Mouse (Mus musculus) forebrain, embryonic 11.5 days (tissue): ENCODE results near the gene Urm1. TPM values are rescaled to one million over a fixed set of nuclear protein-coding genes. Genes with fewer than 3 reads are reported as not detected.
"Not testable (repeated sequence)": the region's sequence is repeated elsewhere in the genome, so short reads cannot be mapped to it uniquely, and the experiment has no call there.

ENCODE experiments used
- ATAC-seq: fragments of 200-750 bp; cut with Nextera tagmentation; replicated peaks from 2 replicates; pipeline ENCODE4 v1.8.0; 2017; ENCODE audit warnings: moderate TSS enrichment; ENCODE audit not compliant: low FRiP score
- DNase-seq: peaks from one replicate; pipeline ENCODE4 v3.0.0-alpha.2; 2017; ENCODE audit warnings: low spot score
- H3K27ac ChIP-seq: fragments of 300-500 bp; sonication (generic); 2 replicates; pipeline ENCODE4 v1.5.1; 2014; ENCODE audit warnings: low read depth, low read length
- H3K27me3 ChIP-seq: fragments of 300-500 bp; sonication (generic); 2 replicates; pipeline ENCODE4 v1.6.1; 2014; ENCODE audit warnings: mild to moderate bottlenecking, low read length, mixed read lengths; ENCODE audit not compliant: control insufficient read depth, insufficient read depth
- H3K36me3 ChIP-seq: fragments of 300-500 bp; sonication (generic); 2 replicates; pipeline ENCODE4 v1.6.1; 2014; ENCODE audit warnings: mild to moderate bottlenecking, low read length, moderate library complexity, mixed read lengths; ENCODE audit not compliant: control insufficient read depth, insufficient read depth
- H3K4me1 ChIP-seq: fragments of 300-500 bp; sonication (generic); replicated peaks from 2 replicates; pipeline ENCODE4 v1.6.1; 2014; ENCODE audit warnings: low read length, mixed read lengths; ENCODE audit not compliant: control insufficient read depth, insufficient read depth
- H3K4me2 ChIP-seq: fragments of 300-500 bp; sonication (generic); 2 replicates; pipeline ENCODE4 v1.6.1; 2014; ENCODE audit warnings: low read depth, mild to moderate bottlenecking, low read length, moderate library complexity, mixed read lengths; ENCODE audit not compliant: severe bottlenecking
- H3K4me3 ChIP-seq: fragments of 300-500 bp; sonication (generic); 2 replicates; pipeline ENCODE4 v1.5.1; 2014; ENCODE audit warnings: low read depth, low read length
- H3K9ac ChIP-seq: fragments of 300-500 bp; sonication (generic); 2 replicates; pipeline ENCODE4 v1.6.1; 2014; ENCODE audit warnings: low read length
- H3K9me3 ChIP-seq: fragments of 300-500 bp; sonication (generic); 2 replicates; pipeline ENCODE4 v1.6.1; 2016; ENCODE audit warnings: low read length, mixed read lengths; ENCODE audit not compliant: control insufficient read depth
- WGBS: fragments of 180-500 bp; shearing (Covaris S2); extraction: QIAGEN DNeasy Blood & Tissue Kit; methylation state at CpG from one replicate; pipeline ENCODE4 v1.1.7; 2014; 5-methylcytosine and 5-hydroxymethylcytosine counted together
- microRNA-seq: library from miRNA; unstranded; fragments of <30 nt; microRNA quantifications from one replicate; pipeline ENCODE4, GENCODE M21; 2016; ENCODE audit not compliant: insufficient number of aligned reads
- polyA plus RNA-seq: library from polyadenylated mRNA; unstranded; fragments of >200 nt; fragmentation: Nextera tagmentation; extraction: Ambion mirVana; gene quantifications from 2 replicates; pipeline ENCODE4 v1.2.1, GENCODE M21; 2014

Urm1 gene
- polyA plus RNA-seq, 1 experiment from 2014 or later = 19.2 TPM

DNA sequence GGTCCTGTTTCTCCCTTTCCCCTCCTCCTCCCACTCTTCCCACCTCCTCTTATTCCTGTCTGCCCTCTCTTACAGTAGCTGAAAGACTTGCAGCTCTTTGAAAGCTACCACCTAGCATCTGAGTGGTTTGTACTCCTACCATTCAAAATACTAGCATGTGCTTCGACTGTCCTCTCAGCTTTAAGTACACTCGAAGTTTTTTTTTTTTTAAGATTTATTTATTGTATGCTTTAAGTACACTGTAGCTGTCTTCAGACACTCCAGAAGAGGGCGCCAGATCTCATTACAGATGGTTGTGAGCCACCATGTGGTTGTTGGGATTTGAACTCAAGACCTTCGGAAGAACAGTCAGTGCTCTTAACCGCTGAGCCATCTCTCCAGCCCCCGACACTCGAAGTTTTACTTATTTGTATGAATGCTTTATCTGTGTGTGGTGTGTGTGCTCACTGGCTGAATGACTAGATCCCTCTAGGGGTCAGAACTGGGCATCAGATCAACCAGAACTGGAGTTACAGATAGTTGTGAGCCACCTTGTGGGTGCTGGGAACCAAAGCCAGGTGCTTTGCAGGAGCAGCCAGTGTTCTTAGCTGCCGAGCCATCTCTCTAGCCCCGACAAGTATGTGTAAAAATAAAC is 66.9 kb downstream of the Urm1 start:
- H3K9ac ChIP-seq, DNase-seq, H3K4me2 ChIP-seq, ATAC-seq, H3K4me1 ChIP-seq, H3K27ac ChIP-seq, H3K4me3 ChIP-seq, H3K36me3 ChIP-seq, H3K9me3 ChIP-seq, H3K27me3 ChIP-seq: not testable (repeated sequence)
- WGBS = 83% methylated on average over 9 of the region's 9 CpGs

DNA sequence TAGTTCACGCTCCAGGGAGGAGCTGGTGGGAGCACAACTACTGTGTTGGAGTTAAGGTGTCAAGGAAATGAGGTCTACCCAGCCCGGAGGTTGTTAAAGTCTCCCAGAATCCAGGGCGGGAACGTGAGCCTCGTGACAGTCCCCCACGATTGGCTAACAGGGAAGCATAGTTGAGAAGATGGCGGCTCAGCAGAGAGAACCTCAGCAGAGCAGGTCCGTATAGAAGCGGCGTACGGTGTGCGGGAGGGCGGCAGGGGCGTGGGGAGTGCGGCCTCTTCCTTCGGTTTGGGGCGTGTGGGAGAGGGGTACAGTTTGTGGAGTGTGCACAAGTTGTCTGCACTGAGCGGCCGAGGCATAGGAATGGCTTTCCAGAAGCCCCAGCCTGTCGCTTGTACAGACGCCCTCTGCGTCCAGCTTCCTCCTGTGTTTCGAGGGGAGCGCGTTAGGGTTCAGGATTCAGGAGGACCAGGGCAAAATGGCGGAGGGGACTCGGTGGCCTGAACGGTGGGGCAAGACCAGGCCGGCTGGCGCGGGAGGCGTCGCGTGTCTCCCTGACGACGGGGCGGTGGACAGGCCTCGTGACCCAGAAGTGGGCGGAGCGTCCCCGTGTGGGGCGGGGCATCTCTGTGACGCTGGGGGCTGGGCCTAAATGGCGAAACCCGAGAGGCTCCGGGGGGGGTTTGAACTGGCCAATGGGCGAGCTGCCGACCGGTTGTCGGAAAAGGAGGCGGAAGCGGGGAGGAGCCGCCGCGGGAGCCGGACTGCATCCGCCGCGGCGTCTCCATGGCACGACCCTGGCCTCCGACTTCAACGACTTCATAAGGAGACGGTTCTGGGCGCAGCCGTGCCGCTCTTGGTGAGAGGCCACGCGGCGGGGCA is 69.4 kb downstream of the Urm1 start, which contains the start of gene Odf2:
Gene Odf2, plus strand, starts transcription at position 156 of the 879 bp plus-strand sequence.
- Histone ChIP-seq H3K4me1 (peaks cover 9% of the 10 kb centered on the region; the same call in 1 of the 2 replicates), H3K9me3 (no peaks in the 10 kb centered on the region), H3K4me3 (peak within 1 kb of the TSS; percentile 98), H3K27me3 (no peaks in the 10 kb centered on the region), H3K36me3 (peaks cover 10% of the 10 kb centered on the region; the same call in 1 of the 2 replicates), H3K27ac (peak within 1 kb of the TSS; percentile 85), H3K9ac (peak within 1 kb of the TSS; percentile 96), H3K4me2 (peak within 1 kb of the TSS; percentile 80)
- DNase-seq = peak; percentile 100
- 1% methylated on average over 70 of the region's 70 CpGs for WGBS
- peak; percentile 87 for ATAC-seq

DNA sequence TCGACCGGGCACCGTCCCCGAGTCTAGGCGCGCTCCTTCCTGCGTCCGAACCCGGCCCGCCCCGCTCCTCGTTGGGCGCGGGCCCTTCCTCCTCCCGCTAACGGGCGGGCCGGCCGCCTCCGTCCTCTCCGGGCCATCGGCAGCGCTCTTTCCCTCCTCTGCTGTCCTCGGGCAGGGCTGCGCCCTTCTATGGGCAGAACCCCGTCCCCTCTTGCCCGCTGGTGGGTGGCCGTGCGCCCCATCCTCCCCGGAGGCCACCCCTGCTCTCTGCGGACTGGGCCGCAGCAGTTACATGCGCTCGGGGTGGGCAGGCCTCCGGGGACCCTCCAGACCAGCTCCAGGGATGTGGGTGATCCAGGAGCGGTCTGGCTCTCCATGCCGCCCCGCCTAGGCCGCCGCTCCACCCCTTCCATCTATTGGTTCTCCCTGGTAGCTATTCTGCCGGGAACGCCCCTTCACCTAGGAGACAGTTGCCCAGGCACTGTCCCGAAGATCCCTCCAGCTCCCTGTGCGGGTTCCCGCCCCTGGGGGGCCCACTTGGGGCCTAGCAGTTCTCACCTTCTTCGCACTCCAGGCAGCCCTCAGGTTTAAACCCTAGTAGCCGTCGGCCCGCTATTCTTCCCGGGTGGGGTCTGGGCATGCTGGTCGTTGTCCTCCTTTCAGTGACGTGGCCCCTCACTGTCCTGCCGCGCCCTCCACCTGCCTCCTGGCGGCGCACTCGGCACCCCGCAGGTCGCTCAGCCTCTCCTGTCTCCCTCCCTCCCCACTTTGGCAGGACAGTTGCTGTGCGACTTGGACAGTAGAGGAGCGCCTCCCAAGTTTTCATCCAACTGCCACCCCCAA is 70.3 kb downstream of the Urm1 start:
- Histone ChIP-seq H3K9me3 (no peaks in the 10 kb centered on the region), H3K4me3 (peak overlapping the region; percentile 98), H3K27me3 (no peaks in the 10 kb centered on the region), H3K4me1 (peaks cover 9% of the 10 kb centered on the region; the same call in 1 of the 2 replicates), H3K9ac (peak overlapping the region; percentile 96), H3K36me3 (peaks cover 11% of the 10 kb centered on the region; the same call in 1 of the 2 replicates), H3K27ac (peak overlapping the region; percentile 85), H3K4me2 (peak overlapping the region; percentile 80)
- WGBS = under 1% methylated on average over 60 of the region's 61 CpGs
- DNase-seq (peak; percentile 94), ATAC-seq (peak; percentile 91)

DNA sequence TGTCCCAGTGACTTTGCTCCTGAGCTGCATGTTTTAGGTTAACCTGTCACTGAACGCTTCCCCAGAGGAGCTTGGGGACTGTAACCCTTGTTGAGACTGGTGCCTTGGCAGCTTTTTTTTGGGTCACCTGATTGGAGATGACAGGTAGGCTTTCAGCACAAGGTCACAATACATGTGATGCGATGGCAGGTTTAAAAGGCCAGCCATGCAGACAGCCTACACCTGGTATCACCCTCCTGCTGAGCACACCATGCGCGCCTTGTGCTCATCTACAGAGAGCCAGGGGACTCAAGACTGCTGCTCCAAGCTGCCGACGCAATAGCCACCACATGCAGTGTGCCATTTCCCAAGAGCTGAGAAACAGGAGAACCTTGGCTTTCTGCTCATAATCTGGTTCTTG is 71.9 kb downstream of the Urm1 start:
- 93% methylated on average over 6 of the region's 6 CpGs for WGBS
- H3K9me3 ChIP-seq = no peaks in the 10 kb centered on the region
- ATAC-seq = no peak
- no peak overlapping the region for H3K4me3 ChIP-seq
- no peak overlapping the region for H3K9ac ChIP-seq
- peaks cover 14% of the 10 kb centered on the region; the same call in 1 of the 2 replicates for H3K36me3 ChIP-seq
- H3K4me2 ChIP-seq = no peak overlapping the region
- DNase-seq = no peak
- peaks cover 9% of the 10 kb centered on the region; the same call in 1 of the 2 replicates for H3K4me1 ChIP-seq
- H3K27ac ChIP-seq = no peak overlapping the region
- H3K27me3 ChIP-seq = no peaks in the 10 kb centered on the region

Small RNAs within 50 kb of the gene (microRNA-seq; reads per million reads assigned to microRNA genes)
- not detected for gene Mir219a-2
- not detected for gene Mir219b

Other genes starting within 250 kb of the Urm1 start
- gene Rapgef1, start 200.4 kb upstream of the Urm1 start, polyA plus RNA-seq = 23.0 and 26.2 TPM in 2 replicates
- not detected in 2 replicates for gene Gm13420, start 68.4 kb upstream of the Urm1 start, polyA plus RNA-seq
- not detected in 2 replicates for gene Gm13547, start 60.8 kb upstream of the Urm1 start, polyA plus RNA-seq
- gene Coq4, start 32.6 kb upstream of the Urm1 start, polyA plus RNA-seq = 38.2 and 40.5 TPM in 2 replicates
- gene Trub2, start 31.6 kb upstream of the Urm1 start, polyA plus RNA-seq = 34.0 and 35.0 TPM in 2 replicates
- 11.9 and 13.9 TPM in 2 replicates for gene Slc27a4, start 17.4 kb upstream of the Urm1 start, polyA plus RNA-seq
- gene Cercam, start 49.1 kb downstream of the Urm1 start, polyA plus RNA-seq = 13.3 and 14.1 TPM in 2 replicates
- gene Odf2, start 69.1 kb downstream of the Urm1 start, polyA plus RNA-seq = 118 and 132 TPM in 2 replicates
- 68.0 and 69.8 TPM in 2 replicates for gene Gle1, start 115.4 kb downstream of the Urm1 start, polyA plus RNA-seq
- gene Sptan1, start 145.5 kb downstream of the Urm1 start, polyA plus RNA-seq = 135 and 147 TPM in 2 replicates
- gene Wdr34, start 228.8 kb downstream of the Urm1 start, polyA plus RNA-seq = 35.9 and 39.6 TPM in 2 replicates
- 817 and 824 TPM in 2 replicates for gene Set, start 237.3 kb downstream of the Urm1 start, polyA plus RNA-seq